Mouse (Mus musculus): Measurements from ENCODE around the gene Rps29.

The Rps29 gene

GRCm38 (mm10) chr12:69130486-69130885, 28.5 kb downstream of the Rps29 start:
- DNase-seq (ENCODE audit: low read depth in 2 of 2, low spot score in 2 of 2): no peak

- no peak for DNase-seq (ENCODE audit: low read depth in 2 of 2, low spot score in 2 of 2)
Observed at GRCm38 (mm10) chr12:69129634-69130310, 29.2 kb downstream of the Rps29 start.

GRCm38 (mm10) chr12:69127626-69128025, 31.4 kb downstream of the Rps29 start:
- DNase-seq (ENCODE audit: low read depth in 2 of 2, low spot score in 2 of 2): no peak

- peak; percentile 20 to 36 for DNase-seq (ENCODE audit: low read depth in 2 of 2, low spot score in 2 of 2)
Observed at GRCm38 (mm10) chr12:69127170-69127569, 31.8 kb downstream of the Rps29 start.

- DNase-seq (ENCODE audit: low read depth in 2 of 2, low spot score in 2 of 2): no peak
Observed at GRCm38 (mm10) chr12:69125066-69125465, 33.9 kb downstream of the Rps29 start.

GRCm38 (mm10) chr12:69122801-69123200, 36.2 kb downstream of the Rps29 start:
- no peak for DNase-seq (ENCODE audit: low read depth in 2 of 2, low spot score in 2 of 2)

- no peak for DNase-seq (ENCODE audit: low read depth in 2 of 2, low spot score in 2 of 2)
Observed at GRCm38 (mm10) chr12:69119908-69120307, 39.1 kb downstream of the Rps29 start.

Data from CD8-positive naive resting alpha-beta T cell, adult 2 months (primary cell).